Mouse (Mus musculus) heart, embryonic 12.5 days (tissue): Measurements from ENCODE around the gene Ifrd2. TPM values are rescaled to one million over a fixed set of nuclear protein-coding genes. Genes with fewer than 3 reads are reported as not detected.
A peak's percentile ranks its signal among the peaks of the same experiment; 100 is the strongest.
"Not testable (repeated sequence)": the region's sequence is repeated elsewhere in the genome, so short reads cannot be mapped to it uniquely, and the experiment has no call there.

ENCODE experiments used
- ATAC-seq: fragments of 200-750 bp; cut with Nextera tagmentation; 2 replicates; pipeline ENCODE4 v1.8.0; 2017; ENCODE audit warnings: moderate TSS enrichment, moderate library complexity; ENCODE audit not compliant: insufficient number of reproducible peaks, low FRiP score
- H3K27ac ChIP-seq: fragments of 300-500 bp; sonication (generic); 2 replicates; pipeline ENCODE4 v1.5.1; 2016; ENCODE audit warnings: mild to moderate bottlenecking, moderate library complexity; ENCODE audit not compliant: poor library complexity, severe bottlenecking
- H3K27me3 ChIP-seq: fragments of 300-500 bp; sonication (generic); replicated peaks from 2 replicates; pipeline ENCODE4 v1.6.1; 2016; ENCODE audit warnings: mild to moderate bottlenecking, moderate library complexity
- H3K36me3 ChIP-seq: fragments of 300-500 bp; sonication (generic); 2 replicates; pipeline ENCODE4 v1.6.1; 2016; ENCODE audit warnings: mild to moderate bottlenecking, moderate library complexity
- H3K4me1 ChIP-seq: fragments of 300-500 bp; sonication (generic); replicated peaks from 2 replicates; pipeline ENCODE4 v1.6.1; 2016; ENCODE audit warnings: mild to moderate bottlenecking
- H3K4me2 ChIP-seq: fragments of 300-500 bp; sonication (generic); 2 replicates; pipeline ENCODE4 v1.6.1; 2016; ENCODE audit warnings: mild to moderate bottlenecking, moderate library complexity
- H3K4me3 ChIP-seq: fragments of 300-500 bp; sonication (generic); 2 replicates; pipeline ENCODE4 v1.5.1; 2016; ENCODE audit warnings: mild to moderate bottlenecking
- H3K9ac ChIP-seq: fragments of 300-500 bp; sonication (generic); 2 replicates; pipeline ENCODE4 v1.6.1; 2016; ENCODE audit warnings: mild to moderate bottlenecking, moderate library complexity
- H3K9me3 ChIP-seq: fragments of 300-500 bp; sonication (generic); replicated peaks from 2 replicates; pipeline ENCODE4 v1.6.1; 2016; ENCODE audit warnings: mild to moderate bottlenecking, moderate library complexity
- WGBS: fragments of 180-500 bp; shearing (Covaris S2); methylation state at CpG from one replicate; pipeline ENCODE4 v1.1.7; 2016; 5-methylcytosine and 5-hydroxymethylcytosine counted together
- polyA plus RNA-seq: library from polyadenylated mRNA; unstranded; fragments of >200 nt; fragmentation: Nextera tagmentation; extraction: Ambion mirVana; gene quantifications from 2 replicates; pipeline ENCODE4 v1.2.1, GENCODE M21; 2016

Ifrd2 gene
- polyA plus RNA-seq, 1 experiment from 2014 or later = 35.5 TPM

DNA sequence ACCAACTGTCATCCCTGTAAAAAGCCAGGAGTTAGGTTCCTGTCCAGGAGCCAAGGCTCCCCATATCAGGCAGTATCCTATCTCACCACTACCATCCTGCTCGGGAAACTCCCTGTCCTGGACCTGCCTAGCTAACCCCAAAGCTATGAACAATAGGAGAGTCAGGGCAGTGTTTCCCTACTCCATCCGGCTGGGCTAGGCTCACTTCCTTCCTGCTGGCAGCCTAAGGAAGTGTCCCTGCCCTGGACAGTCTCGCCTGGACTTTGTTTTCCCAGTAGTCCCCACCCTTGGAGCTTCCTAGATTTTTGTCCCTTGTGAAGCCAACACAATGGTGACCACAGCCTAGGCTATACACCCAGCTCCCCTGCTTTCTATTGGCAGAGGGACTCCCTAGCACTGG lies 20.6 kb upstream of the Ifrd2 start:
- peak; percentile 29 for ATAC-seq
- Histone ChIP-seq H3K36me3 (peaks cover 34% of the 10 kb centered on the region), H3K4me3 (peak overlapping the region; percentile 88; the same call in 1 of the 2 replicates), H3K27me3 (no peaks in the 10 kb centered on the region), H3K9me3 (no peaks in the 10 kb centered on the region), H3K27ac (peak overlapping the region; percentile 71), H3K9ac (no peak overlapping the region), H3K4me2 (peak overlapping the region; percentile 91), H3K4me1 (peaks cover 63% of the 10 kb centered on the region)
- 45% methylated on average over 3 of the region's 3 CpGs for WGBS

DNA sequence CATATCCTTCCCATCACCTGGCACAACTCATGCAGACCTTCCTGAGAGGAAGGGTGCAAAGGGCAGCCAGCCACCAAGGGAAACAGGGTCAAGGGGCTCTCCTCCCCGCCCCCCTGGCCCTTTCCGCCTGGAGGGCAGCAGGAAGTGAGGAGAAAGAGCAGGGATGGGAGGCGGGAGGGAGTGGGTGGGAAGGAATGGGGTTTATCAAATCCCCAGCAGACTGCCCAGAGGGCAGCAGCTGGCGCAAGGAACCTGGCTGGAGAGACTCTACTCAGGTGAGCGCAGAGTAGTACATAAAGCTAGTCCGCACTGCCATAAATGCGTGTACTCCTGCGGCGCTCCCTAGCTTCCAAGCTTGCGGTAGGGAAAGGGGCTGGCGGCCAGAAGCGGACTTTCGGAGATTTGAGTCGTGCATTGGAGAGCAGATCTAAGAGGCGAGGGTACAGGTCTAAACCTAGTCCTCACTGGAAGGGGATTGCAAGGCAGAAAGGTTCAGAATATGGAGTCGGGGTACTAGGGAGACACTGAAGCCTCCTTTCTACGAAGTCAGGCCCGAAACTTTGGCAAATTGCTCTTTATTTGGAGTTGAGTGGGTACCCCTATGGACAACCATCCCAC lies 19.6 kb upstream of the Ifrd2 start, which contains the start of gene Hyal2:
Hyal2 (plus strand) TSS at position 244 of the 618 bp plus-strand sequence.
- Histone ChIP-seq H3K9me3 (no peaks in the 10 kb centered on the region), H3K4me3 (peak within 1 kb of the TSS; percentile 88), H3K4me1 (peaks cover 70% of the 10 kb centered on the region), H3K9ac (peak within 1 kb of the TSS; percentile 88), H3K36me3 (peaks cover 38% of the 10 kb centered on the region), H3K4me2 (peak within 1 kb of the TSS; percentile 91), H3K27ac (peak within 1 kb of the TSS; percentile 71), H3K27me3 (no peaks in the 10 kb centered on the region)
- 6% methylated on average over 18 of the region's 18 CpGs for WGBS
- no peak for ATAC-seq

DNA sequence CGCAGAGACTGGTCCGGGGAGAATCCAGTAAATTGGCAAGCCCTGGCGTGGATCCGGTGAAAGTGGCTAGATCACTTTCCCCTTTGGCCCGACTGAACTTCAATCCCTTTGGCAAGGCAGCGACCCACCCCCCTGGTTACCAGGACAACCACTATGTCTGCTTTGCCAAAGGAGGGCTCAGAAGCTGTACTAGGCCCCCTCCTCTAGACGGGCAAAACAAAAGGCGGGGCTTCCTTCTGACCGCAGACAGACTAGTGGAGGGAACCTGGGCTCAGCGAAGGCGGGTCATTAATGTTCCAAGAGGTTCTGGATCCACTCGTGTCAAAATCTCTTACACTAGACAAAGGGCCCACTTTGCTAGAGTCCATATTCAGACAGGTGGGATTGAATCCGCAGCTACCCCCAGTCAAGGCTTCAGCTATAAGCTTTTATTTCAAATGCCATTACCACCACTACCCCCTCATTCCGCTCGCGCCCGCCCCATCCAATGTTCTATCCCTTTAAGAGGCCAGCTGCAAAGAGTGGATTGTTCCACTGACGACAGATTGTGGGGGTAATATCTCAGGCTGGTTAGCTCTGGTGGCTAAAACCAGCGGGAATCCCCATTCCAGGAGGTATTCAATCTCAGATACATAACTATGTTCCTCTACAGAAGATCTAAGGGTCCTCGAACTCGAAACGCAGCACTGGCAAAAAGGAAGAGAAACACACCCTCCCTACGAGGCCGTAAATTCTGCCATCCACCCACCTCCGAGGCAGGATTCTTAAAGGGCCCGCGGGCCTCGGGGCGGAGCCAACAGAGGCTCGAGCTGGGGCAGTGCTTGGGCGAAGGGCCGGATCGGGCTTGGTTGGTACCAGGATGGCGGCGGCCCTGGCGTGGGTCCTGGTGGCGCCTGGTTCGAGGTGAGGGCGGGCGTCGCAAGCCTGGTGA lies 18.8 kb upstream of the Ifrd2 start:
- Histone ChIP-seq H3K9ac (peak overlapping the region; percentile 88), H3K36me3 (peaks cover 46% of the 10 kb centered on the region), H3K27me3 (no peaks in the 10 kb centered on the region), H3K27ac (peak overlapping the region; percentile 71), H3K4me1 (peaks cover 68% of the 10 kb centered on the region), H3K4me2 (peak overlapping the region; percentile 91), H3K9me3 (no peaks in the 10 kb centered on the region), H3K4me3 (peak overlapping the region; percentile 88)
- under 1% methylated on average over 41 of the region's 41 CpGs for WGBS
- peak; percentile 85 for ATAC-seq

DNA sequence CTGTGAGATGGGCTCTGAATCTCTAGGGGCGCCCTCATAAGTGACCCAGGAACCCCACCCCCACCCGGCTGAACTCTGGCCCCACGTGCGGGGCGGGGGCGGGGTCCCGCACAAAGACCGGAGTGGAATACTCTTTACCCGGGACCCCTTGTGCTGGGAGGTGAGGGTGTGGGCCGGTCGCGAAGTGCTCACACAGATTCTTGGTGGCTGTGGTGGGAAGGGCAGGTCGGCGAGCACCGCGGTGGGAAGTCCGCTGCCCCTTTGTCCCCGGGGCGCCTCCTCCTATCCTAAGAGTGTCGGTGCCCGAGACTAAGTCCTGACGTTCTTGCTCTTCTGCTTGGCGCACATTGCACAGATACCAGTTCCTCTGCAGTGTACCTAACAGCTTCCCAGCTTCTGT lies 18.2 kb upstream of the Ifrd2 start:
- no peaks in the 10 kb centered on the region for H3K27me3 ChIP-seq
- peak; percentile 37 for ATAC-seq
- H3K36me3 ChIP-seq = peaks cover 49% of the 10 kb centered on the region
- H3K9me3 ChIP-seq = no peaks in the 10 kb centered on the region
- H3K4me1 ChIP-seq = peaks cover 61% of the 10 kb centered on the region
- H3K4me3 ChIP-seq = peak overlapping the region; percentile 88
- peak overlapping the region; percentile 71 for H3K27ac ChIP-seq
- peak overlapping the region; percentile 88 for H3K9ac ChIP-seq
- peak overlapping the region; percentile 91 for H3K4me2 ChIP-seq
- WGBS = under 1% methylated on average over 23 of the region's 23 CpGs

DNA sequence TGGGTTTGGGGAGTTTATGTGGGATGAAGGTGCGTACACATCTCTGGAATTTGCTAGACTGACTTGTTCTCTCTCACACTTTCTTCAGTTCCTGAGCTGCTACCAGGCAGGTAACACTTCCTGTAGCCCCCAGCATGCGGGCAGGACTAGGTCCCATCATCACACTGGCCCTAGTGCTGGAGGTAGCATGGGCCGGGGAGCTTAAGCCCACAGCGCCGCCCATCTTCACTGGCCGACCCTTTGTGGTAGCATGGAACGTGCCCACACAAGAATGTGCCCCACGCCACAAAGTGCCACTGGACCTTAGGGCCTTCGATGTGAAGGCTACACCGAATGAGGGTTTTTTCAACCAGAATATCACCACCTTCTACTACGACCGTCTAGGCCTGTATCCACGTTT lies 17.4 kb upstream of the Ifrd2 start:
- ATAC-seq = no peak
- H3K4me2 ChIP-seq = peak overlapping the region; percentile 91
- no peaks in the 10 kb centered on the region for H3K27me3 ChIP-seq
- 57% methylated on average over 13 of the region's 13 CpGs for WGBS
- H3K4me1 ChIP-seq = peaks cover 55% of the 10 kb centered on the region
- peak overlapping the region; percentile 88 for H3K4me3 ChIP-seq
- peaks cover 51% of the 10 kb centered on the region for H3K36me3 ChIP-seq
- no peaks in the 10 kb centered on the region for H3K9me3 ChIP-seq
- peak overlapping the region; percentile 71 for H3K27ac ChIP-seq
- H3K9ac ChIP-seq = peak overlapping the region; percentile 88

DNA sequence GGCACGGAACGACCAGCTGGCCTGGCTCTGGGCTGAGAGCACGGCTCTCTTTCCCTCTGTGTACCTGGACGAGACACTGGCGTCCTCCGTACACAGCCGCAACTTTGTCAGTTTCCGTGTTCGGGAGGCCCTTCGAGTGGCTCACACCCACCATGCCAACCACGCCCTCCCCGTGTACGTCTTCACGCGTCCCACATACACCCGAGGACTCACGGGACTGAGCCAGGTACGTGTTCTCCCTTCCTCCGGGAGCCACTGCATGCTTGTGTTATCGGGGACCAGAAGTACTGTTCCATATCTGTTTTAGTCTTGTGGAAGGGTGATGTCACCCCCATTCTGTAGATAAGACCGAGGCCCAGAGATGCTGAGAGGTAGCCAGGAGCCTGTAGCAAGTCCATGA lies 16.6 kb upstream of the Ifrd2 start:
- no peaks in the 10 kb centered on the region for H3K9me3 ChIP-seq
- no peaks in the 10 kb centered on the region for H3K27me3 ChIP-seq
- 49% methylated on average over 21 of the region's 21 CpGs for WGBS
- H3K36me3 ChIP-seq = peaks cover 46% of the 10 kb centered on the region
- H3K27ac ChIP-seq = peak overlapping the region; percentile 22; the same call in 1 of the 2 replicates
- H3K9ac ChIP-seq = peak overlapping the region; percentile 88
- ATAC-seq = no peak
- H3K4me1 ChIP-seq = peaks cover 49% of the 10 kb centered on the region
- peak overlapping the region; percentile 88 for H3K4me3 ChIP-seq
- peak overlapping the region; percentile 91 for H3K4me2 ChIP-seq

DNA sequence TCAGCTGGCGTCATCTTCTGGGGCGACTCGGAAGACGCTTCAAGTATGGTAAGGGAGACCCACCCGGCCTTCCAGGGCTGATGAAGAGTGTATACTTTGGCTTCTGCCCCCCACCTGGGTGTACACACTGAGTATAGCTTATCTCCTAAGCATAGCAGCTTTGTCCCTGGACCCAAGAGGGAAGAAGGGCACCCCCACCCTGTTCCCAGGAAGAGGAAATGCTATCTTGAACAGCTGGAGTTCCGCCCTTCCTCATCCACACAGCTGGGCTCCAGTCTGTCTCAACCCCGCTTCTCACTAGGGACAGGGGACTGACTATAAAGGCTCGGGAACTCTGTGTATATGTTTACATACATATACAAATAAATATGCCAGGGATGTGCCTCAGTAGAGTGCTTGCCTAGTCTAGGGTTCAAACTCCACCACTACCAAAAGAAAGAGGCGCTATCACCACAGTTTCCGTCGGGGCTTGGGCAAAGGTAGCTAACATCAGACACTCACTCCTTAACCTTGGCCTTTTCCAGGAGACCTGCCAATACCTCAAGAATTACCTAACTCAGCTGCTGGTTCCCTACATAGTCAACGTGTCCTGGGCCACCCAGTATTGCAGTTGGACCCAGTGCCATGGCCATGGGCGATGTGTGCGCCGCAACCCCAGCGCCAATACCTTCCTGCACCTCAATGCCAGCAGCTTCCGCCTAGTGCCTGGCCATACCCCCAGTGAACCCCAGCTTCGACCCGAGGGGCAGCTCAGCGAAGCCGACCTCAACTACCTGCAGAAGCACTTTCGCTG lies 15.7 kb upstream of the Ifrd2 start:
- WGBS = 85% methylated on average over 22 of the region's 22 CpGs
- H3K4me1 ChIP-seq = peaks cover 48% of the 10 kb centered on the region
- H3K4me2 ChIP-seq = peak overlapping the region; percentile 91
- peaks cover 46% of the 10 kb centered on the region for H3K36me3 ChIP-seq
- H3K27ac ChIP-seq = no peak overlapping the region
- H3K4me3 ChIP-seq = peak overlapping the region; percentile 88
- no peaks in the 10 kb centered on the region for H3K27me3 ChIP-seq
- no peaks in the 10 kb centered on the region for H3K9me3 ChIP-seq
- no peak for ATAC-seq
- 0 out of 2 replicates have a peak overlapping the region, but pooled peaks have one; percentile 88 for H3K9ac ChIP-seq

DNA sequence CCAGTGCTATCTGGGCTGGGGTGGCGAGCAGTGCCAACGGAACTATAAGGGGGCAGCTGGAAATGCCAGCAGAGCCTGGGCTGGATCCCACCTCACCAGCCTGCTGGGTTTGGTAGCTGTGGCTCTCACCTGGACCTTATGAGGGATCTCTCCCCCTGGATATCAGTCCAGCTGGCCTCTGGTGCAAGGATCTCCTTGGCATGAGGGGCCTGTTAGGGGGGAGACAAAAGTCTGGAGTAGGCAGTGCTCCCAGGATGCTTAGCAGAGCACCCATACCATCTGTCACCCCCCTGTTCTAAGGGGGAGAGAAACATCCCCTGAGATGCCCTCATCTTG lies 15.1 kb upstream of the Ifrd2 start:
- Histone ChIP-seq H3K9me3 (no peaks in the 10 kb centered on the region), H3K9ac (no peak overlapping the region), H3K27ac (no peak overlapping the region), H3K36me3 (peaks cover 46% of the 10 kb centered on the region), H3K27me3 (no peaks in the 10 kb centered on the region), H3K4me3 (no peak overlapping the region), H3K4me2 (no peak overlapping the region), H3K4me1 (peaks cover 48% of the 10 kb centered on the region)
- no peak for ATAC-seq
- WGBS = 98% methylated on average over 2 of the region's 2 CpGs

DNA sequence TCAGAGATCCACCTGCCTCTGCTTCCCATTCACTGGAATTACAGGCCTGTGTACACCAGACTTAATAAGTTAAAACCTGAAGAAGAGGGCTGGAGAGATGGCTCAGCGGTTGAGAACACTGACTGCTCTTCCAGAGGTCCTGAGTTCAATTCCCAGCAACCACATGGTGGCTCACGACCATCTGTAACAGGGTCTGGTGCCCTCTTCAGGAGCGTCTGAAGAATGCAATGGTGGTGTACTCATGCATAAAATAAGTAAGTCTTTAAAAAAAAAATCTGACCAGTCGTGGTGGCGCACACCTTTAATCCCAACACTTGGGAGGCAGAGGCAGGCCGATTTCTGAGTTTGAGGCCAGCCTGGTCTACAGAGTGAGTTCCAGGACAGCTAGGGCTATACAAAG lies 13.7 kb upstream of the Ifrd2 start:
- not testable (repeated sequence) for ATAC-seq

DNA sequence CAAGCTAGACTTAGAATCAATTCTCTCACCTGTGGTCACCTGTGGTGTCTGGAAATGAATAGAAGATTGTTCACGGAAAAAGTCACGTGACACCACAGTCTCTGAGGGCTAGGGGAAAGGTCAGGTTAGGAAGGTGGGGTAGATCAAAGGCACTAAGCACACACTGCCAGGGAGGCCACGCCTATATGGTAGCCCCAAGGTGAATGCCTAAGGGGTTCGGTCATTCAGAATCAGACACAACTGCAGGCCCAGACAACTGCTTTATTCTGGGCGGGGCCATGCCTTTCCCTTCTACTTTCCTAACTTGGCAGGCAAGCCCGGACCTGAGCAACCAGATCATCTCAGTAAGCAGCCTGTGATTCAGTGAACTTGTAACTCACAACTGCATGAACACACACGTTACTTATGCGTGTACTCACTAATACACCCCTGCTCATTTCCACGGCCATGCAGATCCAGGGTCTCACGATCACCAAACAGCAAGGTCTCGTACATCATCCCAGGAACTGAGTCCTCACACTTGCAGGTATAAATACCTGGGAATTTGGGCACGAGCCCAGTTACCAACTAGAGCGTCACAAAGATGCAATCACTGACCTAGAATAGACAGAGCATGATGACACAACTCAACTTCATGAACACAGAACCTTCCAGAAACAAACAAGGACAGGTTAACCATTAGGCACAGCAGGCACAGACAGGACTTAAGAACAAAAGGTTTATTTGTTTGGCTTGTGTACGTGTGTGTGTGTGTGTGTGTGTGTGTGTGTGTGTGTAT lies 11.7 kb upstream of the Ifrd2 start:
- Histone ChIP-seq H3K4me1 (peaks cover 43% of the 10 kb centered on the region), H3K9ac (no peak overlapping the region)
- WGBS = 85% methylated on average over 14 of the region's 14 CpGs

More for the DNA sequence above, 13.7 kb upstream of the Ifrd2 start:
- Histone ChIP-seq H3K36me3 (peaks cover 46% of the 10 kb centered on the region), H3K4me1 (peaks cover 46% of the 10 kb centered on the region)
- H3K27ac ChIP-seq, H3K4me3 ChIP-seq, H3K9ac ChIP-seq, H3K27me3 ChIP-seq, H3K9me3 ChIP-seq, H3K4me2 ChIP-seq: not testable (repeated sequence)
- 75% methylated on average over 6 of the region's 6 CpGs for WGBS

More for the DNA sequence above, 11.7 kb upstream of the Ifrd2 start:
- ATAC-seq = no peak
- H3K4me3 ChIP-seq = no peak overlapping the region
- peaks cover 40% of the 10 kb centered on the region for H3K36me3 ChIP-seq
- H3K4me2 ChIP-seq = no peak overlapping the region
- no peaks in the 10 kb centered on the region for H3K9me3 ChIP-seq
- no peaks in the 10 kb centered on the region for H3K27me3 ChIP-seq
- no peak overlapping the region for H3K27ac ChIP-seq
